Mouse (Mus musculus) heart, adult 11 months (tissue): ENCODE measurements at regions not wholly inside any gene's neighbourhood (a gene's known extent, or its start where the extent isn't known, plus 50 kb on each side); places are given as distances from the start of the nearest gene placed in this dataset.

ENCODE experiments used
- DNase-seq: peaks from one replicate; pipeline ENCODE4 v3.0.0; 2022

DNA sequence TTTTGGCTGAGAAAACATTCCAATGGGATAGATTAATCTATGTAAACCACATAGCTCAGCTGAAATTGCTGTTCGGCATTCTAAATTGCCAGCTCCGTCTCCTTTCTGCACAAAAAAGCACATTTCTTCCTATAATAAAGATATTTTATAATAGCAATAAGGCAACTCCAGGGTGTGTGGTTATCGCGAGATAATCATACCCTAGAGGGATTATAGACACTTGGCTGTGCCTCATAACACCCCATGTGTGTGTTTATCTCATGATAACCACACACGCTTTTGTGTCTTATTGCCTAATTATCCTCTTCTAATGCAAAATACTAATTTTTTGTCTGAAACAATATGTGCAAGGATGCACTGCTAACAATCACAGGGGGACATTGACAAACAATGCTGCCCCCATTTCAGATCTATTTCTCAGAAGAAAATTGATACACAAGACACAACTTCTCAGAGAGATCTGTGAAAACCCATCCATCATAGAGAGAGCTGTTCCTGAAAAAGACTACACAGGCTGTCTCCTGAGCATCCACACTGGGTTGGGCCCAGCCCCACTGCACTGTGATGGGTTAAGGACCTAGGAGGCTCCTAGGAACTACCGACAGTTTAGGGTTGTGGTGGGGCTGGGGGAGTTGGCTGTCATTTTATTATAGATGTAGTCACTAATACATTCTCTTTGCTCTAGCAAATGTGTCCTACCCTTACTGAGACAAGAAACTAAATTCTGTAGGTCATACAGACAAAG lies 454.7 kb upstream of the BC052040 start:
- DNase-seq, result no peak

DNA sequence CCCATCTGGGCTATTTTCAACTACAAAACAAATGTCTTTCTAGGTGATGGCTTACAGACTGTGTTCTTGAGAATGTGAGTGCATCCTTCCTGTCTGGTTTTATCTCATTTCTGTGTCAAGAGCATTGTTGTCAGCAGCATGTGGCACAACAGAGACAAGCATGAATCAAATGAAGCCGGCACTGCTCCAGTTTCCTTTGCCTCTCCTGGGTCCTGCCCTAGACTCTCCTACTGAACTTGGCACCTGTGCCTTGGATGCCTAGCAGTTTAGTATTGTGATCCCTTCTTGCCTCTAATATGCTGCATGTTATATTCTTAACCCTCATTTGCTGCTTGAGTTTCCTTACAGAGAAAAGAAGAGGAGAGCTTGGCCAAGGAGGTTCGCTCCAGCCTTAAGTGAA lies 449.8 kb upstream of the BC052040 start:
- DNase-seq, result no peak

DNA sequence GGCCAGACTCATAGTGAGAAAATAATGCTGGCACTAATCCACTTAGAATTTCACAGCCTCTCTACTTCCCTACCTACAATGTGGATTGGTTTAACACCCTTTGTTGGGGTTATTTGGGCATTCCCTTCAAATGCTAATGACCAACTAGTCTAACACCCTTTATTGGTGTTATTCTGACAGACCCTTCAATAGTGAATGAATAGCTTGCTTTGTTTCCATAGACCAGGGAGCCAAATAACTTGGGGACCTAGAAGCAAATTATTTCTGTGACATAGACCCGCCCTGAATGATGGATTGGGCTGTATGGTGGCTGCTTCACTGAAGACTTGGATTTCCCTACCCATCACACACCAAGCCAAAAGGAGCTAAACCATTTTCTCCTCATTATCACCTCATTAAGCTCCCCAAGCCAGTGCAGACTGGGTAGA lies 449.3 kb upstream of the BC052040 start:
- no peak for DNase-seq

DNA sequence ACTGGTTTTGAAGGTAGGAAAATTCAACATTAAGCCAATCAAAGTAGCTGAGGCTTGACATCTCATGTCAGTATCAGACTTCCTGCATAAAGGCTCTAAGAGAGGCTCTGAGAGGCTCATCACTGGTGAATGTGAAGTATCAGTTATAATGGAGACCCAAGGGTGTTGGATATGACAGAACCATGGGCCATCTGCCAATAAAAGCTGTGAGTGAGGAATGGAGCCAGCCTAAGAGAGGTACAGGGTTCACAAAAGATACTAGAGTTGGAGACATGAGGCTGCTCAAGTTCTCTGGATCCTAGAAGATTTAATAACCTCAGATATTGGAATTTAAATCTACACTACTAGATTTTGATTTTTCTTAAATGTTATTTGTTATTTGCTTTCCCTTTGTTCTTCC lies 440.1 kb upstream of the BC052040 start:
- no peak for DNase-seq

DNA sequence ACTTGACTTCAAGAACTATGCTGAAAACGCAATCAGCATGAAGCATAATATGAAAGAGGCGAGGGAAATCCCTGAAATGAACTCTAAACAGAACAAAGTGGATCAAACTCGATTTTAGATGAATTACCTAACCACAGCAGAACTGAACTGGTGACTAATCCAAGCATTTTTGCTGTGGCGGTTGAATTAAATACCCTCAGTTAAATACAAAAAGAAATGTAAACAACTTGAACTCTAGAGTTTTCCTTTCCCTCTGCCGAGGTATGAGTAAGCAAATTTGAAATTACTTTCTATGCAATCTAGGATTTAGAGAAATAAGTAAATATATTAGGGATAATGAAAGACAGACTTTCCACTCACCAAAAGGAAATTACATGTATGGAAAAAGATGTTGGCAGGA lies 409.4 kb upstream of the BC052040 start:
- DNase-seq, result no peak

DNA sequence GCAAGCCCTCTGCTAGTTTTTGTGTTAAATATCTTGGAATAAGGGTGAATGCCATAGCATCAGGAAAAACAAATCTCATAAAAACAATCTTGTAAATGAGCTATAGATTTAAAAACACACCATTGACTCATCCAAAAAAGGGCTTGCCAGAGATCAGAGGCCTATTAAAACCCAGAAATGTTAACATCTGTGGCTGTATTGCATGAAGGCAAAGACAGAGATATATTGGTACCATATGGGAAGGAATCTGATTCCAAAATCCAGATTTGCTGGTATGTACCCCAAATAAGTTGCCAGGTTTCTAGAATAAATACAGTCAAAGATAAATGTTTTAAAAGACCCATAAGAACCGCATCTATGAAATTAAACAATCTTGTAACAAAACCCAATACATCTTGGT lies 404.4 kb upstream of the BC052040 start:
- no peak for DNase-seq

DNA sequence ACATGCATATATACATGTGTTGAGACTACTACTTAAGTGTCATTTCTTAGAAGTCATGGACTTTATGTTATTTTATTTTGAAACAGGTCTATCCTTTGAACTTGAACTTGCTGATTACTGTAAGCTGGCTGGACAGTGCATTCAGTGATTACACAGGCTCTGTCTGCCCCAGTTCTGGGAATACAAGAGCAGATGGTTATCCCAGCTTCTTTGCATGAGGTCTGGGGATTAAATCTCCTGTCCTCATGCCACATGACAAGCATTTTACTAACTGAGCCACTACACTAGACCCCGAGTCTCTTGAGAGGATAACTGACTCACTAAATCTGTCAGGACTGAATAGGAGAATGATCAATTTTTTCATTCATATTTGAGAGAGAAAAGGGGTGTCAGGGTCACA lies 403.6 kb upstream of the BC052040 start:
- DNase-seq, result no peak

DNA sequence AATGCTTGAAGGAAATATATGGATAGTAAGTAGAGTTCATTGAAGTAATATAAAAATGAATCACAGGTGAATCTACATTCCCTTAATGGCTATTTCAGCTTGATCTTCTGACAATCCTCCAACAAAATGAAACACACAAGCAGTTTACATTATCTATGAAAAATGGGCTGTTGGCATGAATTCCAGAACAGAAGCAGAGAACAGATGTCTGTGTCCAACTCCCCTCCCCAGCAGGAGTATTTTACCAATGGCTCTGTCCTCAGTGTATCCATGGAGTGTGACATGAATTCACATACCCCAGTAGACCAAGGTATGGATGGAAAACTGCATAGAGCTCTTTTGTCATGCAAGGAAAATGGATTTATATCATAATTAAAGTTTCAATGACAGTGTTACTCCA lies 370.3 kb upstream of the BC052040 start:
- DNase-seq, result no peak

DNA sequence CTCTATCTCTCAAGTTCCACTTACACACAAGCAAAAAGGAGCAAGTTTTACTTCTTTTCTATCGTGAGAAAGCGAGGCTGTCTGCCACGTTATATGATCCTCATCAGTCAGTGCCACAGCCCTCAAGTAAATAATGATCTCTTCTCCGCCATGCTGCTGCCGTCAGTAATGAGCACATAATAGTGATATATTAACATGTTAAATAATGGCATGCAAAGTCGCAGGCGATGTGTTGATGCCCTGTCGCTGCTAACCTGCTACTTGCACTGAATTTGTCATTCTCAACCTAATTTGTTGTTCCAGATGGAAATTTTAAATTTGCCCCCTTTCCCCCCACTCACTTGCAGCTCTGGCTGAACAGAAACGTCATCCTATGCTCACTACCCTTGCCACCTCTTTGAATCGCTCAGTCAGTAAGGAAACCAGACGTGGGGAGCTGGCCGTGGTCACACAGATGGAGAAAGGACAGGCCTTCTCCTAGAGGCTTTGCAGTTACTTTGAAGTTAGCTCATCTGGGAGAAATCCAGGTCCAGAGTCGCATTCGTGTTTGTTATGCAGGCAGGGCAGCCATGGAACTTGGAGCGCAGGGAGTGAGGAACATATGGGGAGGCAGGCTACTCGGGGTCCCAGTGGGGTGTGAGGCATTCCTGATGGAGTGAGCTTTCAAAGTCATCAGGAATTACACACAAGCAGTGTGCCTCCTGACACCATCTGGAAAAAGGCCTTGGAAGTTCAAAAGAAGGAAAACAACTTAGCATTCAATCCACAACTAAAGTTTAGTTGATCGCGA lies 368.1 kb upstream of the BC052040 start:
- DNase-seq, result no peak

DNA sequence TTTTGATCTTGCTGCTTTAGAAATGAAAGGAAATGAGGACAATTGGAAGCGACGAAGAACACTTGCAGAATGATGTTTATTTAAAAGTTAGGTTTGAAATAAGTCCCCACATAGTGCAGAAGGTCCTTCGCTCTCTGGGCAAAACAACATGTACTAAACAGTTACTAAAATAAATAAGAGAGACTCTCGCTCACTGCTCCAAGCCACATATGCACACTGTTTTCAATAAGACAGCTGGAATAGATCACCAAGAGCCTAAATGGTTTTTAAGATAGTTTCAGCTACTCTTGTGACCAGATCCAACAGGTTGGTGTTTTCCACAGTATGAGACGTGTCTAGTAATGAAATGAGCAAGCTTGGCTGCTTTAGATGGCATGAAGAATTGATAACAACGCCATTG lies 367.2 kb upstream of the BC052040 start:
- no peak for DNase-seq

DNA sequence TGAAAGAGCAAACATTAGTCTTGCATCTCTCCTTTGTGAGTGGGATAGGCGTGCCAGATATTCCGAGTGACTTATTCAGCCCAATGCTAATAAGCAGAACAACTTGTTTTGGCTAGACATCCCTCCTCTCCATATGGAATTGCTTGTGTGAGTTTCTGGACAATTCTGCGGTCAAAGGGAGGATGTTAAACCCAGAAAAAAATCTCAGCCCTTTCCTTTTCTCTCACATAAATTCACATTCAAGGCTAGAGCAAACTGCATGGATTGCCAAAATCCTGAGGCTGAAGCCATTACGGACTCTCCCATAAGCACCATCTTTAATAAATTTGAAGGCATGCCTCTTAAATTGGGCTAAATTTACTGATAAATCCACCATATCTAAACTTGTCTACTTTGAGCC lies 351.5 kb upstream of the BC052040 start:
- no peak for DNase-seq

DNA sequence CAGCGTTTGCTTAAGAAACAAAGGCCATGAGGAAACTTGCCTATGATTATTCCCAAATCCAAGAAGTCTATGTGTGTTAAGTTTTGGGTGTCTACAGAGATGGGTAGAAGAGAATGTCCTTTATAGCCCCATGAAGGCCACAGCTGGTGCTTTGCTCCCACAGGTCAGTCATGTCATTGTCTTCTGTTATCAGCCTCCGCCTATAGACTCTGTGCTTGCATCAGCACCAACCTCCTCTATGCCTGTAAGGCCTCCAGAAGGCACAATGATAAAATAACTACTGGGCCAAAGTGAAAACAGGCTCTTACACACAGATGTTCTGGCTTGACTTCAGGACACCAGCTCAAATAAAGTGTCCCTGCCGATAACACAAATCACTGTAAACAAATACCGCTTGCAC lies 333.8 kb upstream of the BC052040 start:
- DNase-seq, result no peak

DNA sequence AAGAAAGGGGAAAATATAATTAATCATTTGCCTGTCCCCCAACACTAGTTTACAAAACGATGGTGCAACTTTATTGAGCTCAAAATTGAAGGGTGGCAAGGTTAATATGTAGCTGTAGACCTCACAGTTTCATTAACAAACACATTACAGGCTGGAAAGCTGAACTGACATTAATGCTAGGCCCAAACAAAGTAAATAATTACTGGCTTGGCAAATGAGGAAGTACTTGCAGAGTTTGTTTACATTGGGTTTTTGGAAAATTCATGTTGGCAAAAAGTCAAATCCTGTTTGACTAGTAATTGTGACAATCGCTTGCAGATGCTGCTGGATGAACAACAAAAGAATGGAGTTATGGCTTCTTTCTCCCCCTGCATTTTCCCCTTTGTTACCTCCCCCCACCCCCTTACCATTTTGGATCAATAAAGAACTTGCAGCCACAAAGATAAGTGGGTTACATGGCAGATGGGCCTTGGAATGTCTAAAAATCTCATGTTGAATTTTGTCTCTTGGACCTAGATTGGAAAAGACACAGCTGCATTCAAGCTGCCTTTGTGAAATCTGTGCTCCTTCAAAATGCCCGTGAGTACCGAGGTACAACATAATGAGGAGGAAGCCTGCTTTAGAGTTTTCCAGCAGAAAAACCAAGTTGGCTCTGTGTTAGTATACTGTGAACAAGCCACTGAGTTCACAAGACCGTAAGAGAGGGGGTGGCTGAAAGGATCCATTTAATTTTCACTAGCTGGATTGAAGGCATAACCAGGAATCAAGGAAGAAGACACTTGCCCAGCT lies 331.3 kb upstream of the BC052040 start:
- DNase-seq, result no peak

DNA sequence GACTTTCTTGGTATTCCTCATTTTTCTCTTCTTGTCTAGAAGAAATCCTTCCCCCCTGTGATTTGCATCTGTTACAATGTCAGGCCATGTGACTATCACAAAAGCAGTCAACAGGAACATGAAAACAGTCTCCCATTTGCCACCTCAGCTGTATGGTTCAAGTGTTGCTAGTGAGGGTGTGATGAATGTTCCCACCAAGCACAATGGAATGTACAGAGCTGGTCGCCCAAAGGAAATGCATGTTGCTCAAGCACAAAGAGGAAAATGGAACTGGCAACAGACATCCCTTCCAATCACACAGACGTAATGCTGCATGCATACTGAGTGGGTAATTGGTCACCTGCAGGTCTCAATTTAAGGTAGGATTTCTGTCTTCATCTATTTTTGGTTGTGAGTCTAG lies 324.1 kb upstream of the BC052040 start:
- DNase-seq, result no peak

DNA sequence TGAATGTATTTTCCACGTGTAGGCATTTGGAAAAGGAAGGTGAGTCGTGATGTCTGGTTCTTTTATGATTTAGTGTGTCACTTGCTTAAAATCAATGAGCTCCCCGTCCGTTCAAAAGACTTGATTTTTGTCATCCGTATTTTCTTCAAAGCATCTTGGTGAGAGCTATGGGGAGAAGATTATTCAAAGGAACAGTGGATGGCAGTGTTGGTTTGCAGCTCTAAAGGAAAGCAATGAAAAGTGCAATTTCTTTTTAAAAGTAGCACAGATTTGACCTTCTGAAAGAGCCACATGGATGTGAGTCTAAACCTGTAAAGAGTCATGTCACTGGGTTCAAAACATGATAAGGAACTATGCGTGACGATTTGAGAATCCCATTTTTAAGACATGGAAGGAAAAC lies 313.3 kb upstream of the BC052040 start:
- no peak for DNase-seq

DNA sequence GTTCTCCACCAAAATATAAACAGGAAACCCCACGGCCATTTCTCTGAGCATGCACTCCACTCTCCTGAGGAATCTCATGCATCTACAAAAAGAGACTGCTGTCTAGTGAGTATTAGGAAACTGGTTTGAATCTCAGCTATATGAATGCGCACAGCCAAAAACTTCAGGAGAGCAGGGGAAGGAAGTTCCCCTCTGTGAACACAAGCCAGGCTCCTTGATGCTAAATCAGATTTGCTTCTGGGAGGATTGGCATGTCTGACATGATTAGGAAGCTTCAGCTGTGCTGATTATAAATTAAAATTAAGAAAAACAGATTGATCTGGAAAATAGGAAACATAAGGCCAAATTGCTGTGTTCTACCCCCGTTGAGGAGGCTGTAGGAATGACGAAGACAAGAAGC lies 304.1 kb upstream of the BC052040 start:
- DNase-seq, result no peak

DNA sequence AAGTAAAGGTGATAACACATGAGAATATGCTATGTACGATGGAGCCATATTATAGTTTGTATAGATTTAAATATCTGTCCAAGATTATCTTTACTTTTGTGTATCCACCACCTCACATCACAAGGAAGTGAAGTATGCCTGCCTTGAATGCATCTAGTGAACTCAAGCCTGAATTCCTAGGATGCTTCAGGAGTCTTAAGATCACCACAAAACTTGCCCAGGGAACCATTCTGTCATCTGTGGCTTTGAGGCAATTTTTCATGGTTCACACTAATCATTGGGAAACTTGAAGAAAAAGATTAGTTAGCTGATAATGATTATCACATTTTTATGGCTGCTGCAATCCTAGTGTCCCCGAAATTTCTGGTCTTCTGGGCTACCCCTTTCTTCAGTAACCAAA lies 288.5 kb upstream of the BC052040 start:
- no peak for DNase-seq

DNA sequence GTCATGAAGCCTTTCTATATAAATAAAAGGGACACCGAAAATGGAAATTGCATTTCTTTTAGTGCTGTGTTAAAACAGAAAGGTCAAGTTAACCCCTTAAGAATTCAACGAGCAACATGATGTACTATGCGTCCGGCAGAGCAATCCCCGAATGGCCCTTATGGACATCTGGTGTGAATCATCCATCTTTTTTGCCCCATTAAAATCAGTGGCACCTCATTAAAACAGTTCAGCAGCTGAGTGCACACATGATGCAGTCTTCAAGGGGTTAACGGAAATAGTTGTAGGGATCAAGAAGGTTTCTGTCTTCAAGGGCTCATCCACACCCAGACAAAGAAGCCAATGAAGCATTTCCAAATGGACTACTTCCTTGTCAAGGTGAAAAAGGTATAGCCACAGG lies 284.1 kb upstream of the BC052040 start:
- DNase-seq, result no peak

DNA sequence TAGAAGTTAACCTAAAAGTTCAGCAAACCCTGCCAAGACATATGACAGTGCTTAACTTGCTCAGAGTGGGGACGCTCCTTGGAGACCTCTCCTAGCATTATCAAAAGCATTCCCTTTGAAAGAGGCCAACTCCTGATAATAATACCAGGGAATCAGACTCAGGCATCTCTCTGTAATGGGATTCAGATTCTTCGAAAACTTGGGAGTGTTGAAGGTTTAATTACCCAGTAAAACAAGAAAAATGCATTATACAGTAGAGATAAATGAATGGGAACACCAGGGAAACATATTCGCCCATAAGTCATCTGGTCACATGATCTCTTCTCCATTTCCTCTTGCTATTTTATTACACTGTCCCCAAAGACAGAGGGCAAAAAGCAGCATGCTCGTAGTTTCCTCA lies 274.3 kb upstream of the BC052040 start:
- DNase-seq, result no peak

DNA sequence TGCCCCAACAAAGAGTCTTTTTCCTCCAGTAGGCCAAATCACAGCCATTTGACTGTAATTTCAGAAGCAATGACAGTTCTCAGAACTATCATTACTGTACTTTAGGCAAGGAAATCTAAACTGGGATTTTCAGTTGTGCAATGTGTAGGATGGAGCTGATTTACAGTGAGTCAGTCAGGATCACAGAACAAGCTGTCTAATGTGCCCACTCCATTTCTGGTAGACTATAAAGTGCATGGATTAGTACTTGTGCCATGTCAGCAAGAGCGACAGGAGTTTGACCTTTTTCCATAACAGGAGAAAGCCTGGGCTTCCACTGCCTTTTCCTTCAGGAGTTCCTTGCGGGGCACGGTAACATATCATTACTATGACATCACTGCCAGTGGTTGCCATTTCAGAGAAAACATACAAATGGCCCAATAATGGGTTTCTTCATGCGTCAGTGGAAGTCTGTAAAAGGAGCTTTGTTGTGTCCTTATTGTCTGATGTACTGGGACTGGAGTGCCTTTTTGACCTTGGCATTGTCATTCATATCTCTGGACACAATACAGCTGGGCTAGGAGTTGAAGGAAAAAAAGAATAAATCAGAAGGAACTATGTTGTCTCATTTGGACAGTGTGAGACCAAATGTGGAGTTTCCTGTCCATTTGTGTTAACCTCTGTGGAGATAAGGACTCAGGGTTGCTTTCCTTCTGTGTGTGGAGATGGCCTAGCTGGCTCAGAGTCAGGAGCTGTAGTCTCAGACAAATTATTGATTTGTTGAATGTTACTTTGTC lies 271.5 kb upstream of the BC052040 start:
- DNase-seq, result no peak

DNA sequence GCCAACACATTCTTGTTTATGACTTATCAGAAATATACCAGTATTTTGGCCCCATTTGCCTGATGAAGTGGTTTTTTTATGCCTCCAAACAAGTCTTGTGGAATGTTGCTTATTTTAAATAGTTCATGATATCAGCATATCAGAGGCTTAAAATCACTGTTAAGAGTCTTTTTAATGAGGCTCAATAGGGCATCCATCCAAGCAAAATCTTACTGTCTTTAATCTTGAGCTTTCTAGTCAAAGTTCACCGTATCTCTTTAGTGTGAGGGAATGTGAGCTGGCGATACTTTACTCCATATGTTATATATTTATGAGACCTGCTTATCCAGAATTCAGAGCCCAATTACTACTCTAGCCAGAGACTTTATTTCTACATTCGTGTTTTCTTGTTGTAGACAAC lies 263.0 kb upstream of the BC052040 start:
- DNase-seq, result no peak

DNA sequence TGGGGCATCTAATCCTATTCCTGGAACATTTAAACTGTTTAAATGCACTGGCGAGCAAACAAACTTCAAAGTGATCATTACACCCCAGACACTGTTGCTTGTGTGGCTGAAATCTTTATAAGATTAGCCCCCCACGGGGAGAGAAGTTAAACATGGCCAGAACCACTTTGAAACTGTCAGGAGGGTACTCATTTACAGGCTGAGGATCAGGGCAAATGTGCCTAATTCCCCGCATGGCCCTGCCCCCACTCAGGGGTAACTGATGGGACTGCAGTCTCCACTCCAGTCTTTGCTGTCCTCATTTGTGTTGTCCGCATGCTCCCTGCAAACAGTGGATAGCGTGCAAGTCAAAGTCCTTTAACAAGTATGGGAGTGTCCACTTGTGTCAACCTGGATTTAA lies 258.9 kb upstream of the BC052040 start:
- no peak for DNase-seq

DNA sequence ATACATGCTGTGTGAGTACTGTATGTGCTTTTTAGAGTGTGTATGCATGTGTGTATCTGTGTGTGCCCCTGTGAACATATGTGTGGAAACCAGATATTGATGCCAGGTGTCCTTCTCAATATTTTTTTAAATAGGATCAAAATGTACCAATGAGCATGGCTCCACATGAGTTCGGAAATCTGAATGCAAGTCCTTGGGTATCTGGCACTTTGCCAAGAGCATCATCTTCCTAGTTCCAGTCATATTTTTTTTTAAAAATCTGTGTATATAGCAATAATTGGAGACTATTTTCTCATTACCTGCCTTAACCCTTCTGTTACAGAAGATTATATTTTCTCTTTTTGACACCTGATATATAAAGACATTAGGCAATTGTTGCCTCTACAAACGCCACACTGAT lies 255.0 kb upstream of the BC052040 start:
- DNase-seq, result no peak
